Mouse (Mus musculus) neural tube, embryonic 15.5 days (tissue): ENCODE measurements at regions not wholly inside any gene's neighbourhood (a gene's known extent, or its start where the extent isn't known, plus 50 kb on each side); places are given as distances from the start of the nearest gene placed in this dataset.

Source experiments
- ATAC-seq: fragments of 200-750 bp; cut with Nextera tagmentation; 2 replicates; pipeline ENCODE4 v1.8.0; 2017; ENCODE audit warnings: mild to moderate bottlenecking, moderate TSS enrichment, moderate library complexity; ENCODE audit not compliant: low FRiP score
- H3K27ac ChIP-seq: fragments of 300-500 bp; sonication (generic); replicated peaks from 2 replicates; pipeline ENCODE4 v1.5.1; 2015; ENCODE audit warnings: mild to moderate bottlenecking, inconsistent platforms
- H3K27me3 ChIP-seq: fragments of 300-500 bp; sonication (generic); replicated peaks from 2 replicates; pipeline ENCODE4 v1.6.1; 2015; ENCODE audit warnings: inconsistent platforms
- H3K36me3 ChIP-seq: fragments of 300-500 bp; sonication (generic); 2 replicates; pipeline ENCODE4 v1.6.1; 2015; ENCODE audit warnings: inconsistent platforms
- H3K4me1 ChIP-seq: fragments of 300-500 bp; sonication (generic); 2 replicates; pipeline ENCODE4 v1.6.1; 2015; ENCODE audit warnings: inconsistent platforms
- H3K4me2 ChIP-seq: fragments of 300-500 bp; sonication (generic); 2 replicates; pipeline ENCODE4 v1.6.1; 2015; ENCODE audit warnings: inconsistent platforms, mild to moderate bottlenecking, moderate library complexity
- H3K4me3 ChIP-seq: fragments of 300-500 bp; sonication (generic); replicated peaks from 2 replicates; pipeline ENCODE4 v1.5.1; 2015; ENCODE audit warnings: mild to moderate bottlenecking, inconsistent platforms
- H3K9ac ChIP-seq: fragments of 300-500 bp; sonication (generic); replicated peaks from 2 replicates; pipeline ENCODE4 v1.6.1; 2015; ENCODE audit warnings: mild to moderate bottlenecking, inconsistent platforms
- H3K9me3 ChIP-seq: fragments of 300-500 bp; sonication (generic); replicated peaks from 2 replicates; pipeline ENCODE4 v1.6.1; 2016; ENCODE audit warnings: inconsistent platforms
- WGBS: fragments of 180-500 bp; shearing (Covaris S2); methylation state at CpG from one replicate; pipeline ENCODE4 v1.1.7; 2015; ENCODE audit warnings: mixed read lengths; 5-methylcytosine and 5-hydroxymethylcytosine counted together

DNA sequence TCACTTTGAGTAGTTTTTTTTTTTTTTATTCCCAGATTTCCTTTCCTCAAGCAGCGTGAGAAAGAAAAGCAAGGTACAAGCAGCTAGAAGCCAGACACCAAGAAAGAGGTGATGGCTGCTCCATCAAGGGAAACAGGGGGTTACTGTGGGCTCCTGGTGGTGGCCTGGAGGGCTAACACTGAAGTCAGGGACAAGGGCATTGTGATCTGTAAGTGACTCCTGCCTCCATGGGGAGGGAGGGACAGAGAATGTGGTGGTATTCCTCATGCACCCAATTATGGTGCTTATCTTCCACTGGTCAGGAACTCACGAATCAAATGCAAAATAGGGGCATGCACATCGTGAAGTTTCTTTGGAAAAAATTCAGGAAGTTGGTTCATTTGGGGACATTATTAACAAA, 247.4 kb upstream of the Tsc22d2 start:
- H3K36me3 ChIP-seq, result no peaks in the 10 kb centered on the region
- H3K9ac ChIP-seq, result no peak overlapping the region
- H3K4me3 ChIP-seq, result no peak overlapping the region
- H3K4me2 ChIP-seq, result no peak overlapping the region
- peaks cover 5% of the 10 kb centered on the region; the same call in 1 of the 2 replicates for H3K4me1 ChIP-seq
- no peak for ATAC-seq
- H3K27me3 ChIP-seq, result no peaks in the 10 kb centered on the region
- no peaks in the 10 kb centered on the region for H3K9me3 ChIP-seq
- WGBS, result 92% methylated on average over 3 of the region's 3 CpGs
- no peak overlapping the region for H3K27ac ChIP-seq

DNA sequence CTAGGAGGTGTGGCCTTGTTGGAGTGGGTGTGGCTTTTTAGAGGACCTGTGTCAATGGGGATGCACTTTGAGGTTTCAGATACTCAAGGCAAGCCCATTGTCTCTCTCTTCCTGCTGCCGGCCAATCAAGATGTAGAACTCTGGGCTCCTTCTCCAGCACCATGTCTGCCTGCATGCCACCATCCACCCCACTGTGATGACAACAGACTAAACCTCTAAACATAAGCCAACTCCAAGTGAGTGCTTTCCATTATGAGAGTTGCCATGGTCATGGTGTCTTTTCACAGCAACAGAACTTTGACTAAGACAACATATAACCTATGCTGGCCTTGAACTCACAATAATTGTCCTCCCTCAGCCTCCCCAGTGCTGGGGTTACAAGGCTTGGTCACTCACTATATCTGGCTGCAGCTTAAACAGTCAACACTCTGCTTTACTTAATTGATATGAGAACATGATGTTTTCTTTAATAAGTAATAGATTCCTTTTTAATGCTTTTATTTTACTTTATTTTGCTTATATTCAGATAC, 246.7 kb upstream of the Tsc22d2 start:
- H3K27ac ChIP-seq, result no peak overlapping the region
- 100% methylated on average over 1 of the region's 1 CpGs for WGBS
- H3K36me3 ChIP-seq, result no peaks in the 10 kb centered on the region
- H3K4me1 ChIP-seq, result peaks cover 5% of the 10 kb centered on the region; the same call in 1 of the 2 replicates
- H3K9me3 ChIP-seq, result no peaks in the 10 kb centered on the region
- no peaks in the 10 kb centered on the region for H3K27me3 ChIP-seq
- ATAC-seq, result no peak
- no peak overlapping the region for H3K9ac ChIP-seq
- no peak overlapping the region for H3K4me3 ChIP-seq
- no peak overlapping the region for H3K4me2 ChIP-seq

DNA sequence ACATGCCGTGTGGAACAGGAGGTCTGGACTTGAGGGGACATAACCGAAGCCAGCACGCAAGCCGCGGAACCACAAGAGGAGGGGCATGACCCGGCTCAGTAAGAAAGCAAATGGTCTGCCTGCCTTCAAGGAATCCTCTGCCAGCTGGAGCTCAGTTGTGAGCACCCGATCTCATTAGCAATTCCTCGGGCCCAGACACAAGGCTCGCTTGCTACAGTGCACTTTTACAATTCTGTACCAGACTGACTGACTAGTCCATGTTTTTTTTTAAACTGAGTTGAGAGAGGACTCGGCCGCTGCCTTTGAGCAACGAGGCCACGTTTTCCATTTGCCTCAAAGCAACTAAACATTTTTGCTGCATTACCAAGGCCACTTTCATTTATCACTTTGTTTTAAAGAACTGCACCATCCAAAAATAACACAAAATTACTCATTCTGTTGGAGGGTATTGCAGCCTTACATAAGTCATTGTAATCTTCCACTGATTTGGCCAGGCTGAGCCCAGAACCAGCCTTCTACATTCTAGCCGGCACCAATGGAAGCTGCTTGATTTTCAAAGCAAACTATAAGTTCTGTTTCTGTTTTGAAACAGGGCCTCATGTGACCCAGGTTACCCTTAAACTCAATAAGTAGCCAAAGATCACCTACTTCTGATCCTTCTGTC, 245.9 kb upstream of the Tsc22d2 start:
- Histone ChIP-seq H3K4me2 (no peak overlapping the region), H3K9me3 (no peaks in the 10 kb centered on the region), H3K4me1 (peaks cover 4% of the 10 kb centered on the region; the same call in 1 of the 2 replicates), H3K27me3 (no peaks in the 10 kb centered on the region), H3K9ac (no peak overlapping the region), H3K4me3 (no peak overlapping the region), H3K27ac (no peak overlapping the region), H3K36me3 (no peaks in the 10 kb centered on the region)
- 46% methylated on average over 14 of the region's 14 CpGs for WGBS
- no peak for ATAC-seq

DNA sequence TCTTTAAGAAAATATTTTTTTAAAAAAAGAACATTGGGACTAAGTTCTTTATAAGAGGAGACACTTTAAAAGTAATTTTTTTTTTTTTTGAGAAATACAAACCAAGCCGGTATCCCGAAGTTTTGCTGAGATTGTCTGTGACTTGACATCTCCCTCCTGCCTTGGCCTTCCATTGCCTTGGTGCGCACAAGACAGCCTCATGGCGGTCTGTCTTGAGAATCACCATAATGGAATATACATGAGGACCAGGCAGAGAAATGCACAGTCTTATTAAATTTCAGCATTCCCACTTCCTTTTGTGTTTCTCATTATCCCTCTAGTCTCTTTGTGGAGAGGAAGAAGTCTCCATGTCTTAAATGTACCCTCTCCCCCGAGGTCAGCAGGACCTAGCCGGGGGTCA, 244.7 kb upstream of the Tsc22d2 start:
- Histone ChIP-seq H3K27ac (no peak overlapping the region), H3K27me3 (no peaks in the 10 kb centered on the region), H3K9ac (no peak overlapping the region), H3K9me3 (no peaks in the 10 kb centered on the region), H3K4me3 (no peak overlapping the region), H3K4me1 (no peaks in the 10 kb centered on the region), H3K4me2 (no peak overlapping the region), H3K36me3 (no peaks in the 10 kb centered on the region)
- no peak for ATAC-seq
- 92% methylated on average over 6 of the region's 6 CpGs for WGBS

DNA sequence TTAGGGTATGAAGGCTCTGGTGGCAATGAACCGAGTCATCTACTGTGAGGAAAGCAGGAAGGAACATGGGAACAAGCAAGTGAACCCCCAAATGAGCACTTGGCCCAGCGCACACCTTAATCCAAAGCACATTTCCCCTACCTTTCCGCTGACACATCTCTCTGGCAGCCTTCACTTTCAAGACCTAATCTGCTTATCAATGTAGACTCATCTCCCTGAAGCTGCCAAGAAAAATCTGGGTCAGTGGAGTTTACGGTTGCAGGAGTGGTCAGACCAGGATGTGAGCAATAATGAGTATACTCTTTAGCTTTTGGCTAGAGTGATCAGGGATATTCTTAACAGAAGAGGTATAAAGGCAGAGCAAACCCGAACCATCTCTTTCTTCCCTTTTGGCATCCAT, 242.4 kb upstream of the Tsc22d2 start:
- Histone ChIP-seq H3K9me3 (no peaks in the 10 kb centered on the region), H3K27me3 (no peaks in the 10 kb centered on the region), H3K4me3 (no peak overlapping the region), H3K4me1 (no peaks in the 10 kb centered on the region), H3K4me2 (no peak overlapping the region), H3K36me3 (no peaks in the 10 kb centered on the region), H3K27ac (no peak overlapping the region), H3K9ac (no peak overlapping the region)
- no peak for ATAC-seq
- WGBS, result 93% methylated on average over 5 of the region's 5 CpGs

DNA sequence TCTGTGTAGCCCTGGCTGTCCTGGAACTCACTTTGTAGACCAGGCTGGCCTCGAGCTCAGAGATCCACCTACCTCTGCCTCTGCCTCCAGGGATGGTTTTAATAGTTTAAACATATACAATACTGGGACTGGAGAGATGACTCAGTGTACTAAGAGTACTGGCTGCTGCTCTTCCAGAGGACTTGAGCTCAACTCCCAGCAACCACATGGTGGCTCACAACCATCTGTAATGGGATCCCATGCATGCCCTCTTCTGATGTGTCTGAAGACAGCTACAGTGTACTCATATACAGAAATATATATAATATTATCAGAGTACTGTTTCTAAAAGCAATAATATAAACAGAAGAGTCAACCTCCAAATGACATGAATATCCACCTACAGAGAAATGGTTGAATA, 240.7 kb upstream of the Tsc22d2 start:
- WGBS, result 78% methylated on average over 1 of the region's 1 CpGs
- H3K27ac ChIP-seq, result no peak overlapping the region
- H3K9ac ChIP-seq, result no peak overlapping the region
- H3K27me3 ChIP-seq, result no peaks in the 10 kb centered on the region
- no peak overlapping the region for H3K4me2 ChIP-seq
- H3K9me3 ChIP-seq, result no peaks in the 10 kb centered on the region
- no peaks in the 10 kb centered on the region for H3K36me3 ChIP-seq
- ATAC-seq, result no peak
- H3K4me1 ChIP-seq, result no peaks in the 10 kb centered on the region
- no peak overlapping the region for H3K4me3 ChIP-seq

DNA sequence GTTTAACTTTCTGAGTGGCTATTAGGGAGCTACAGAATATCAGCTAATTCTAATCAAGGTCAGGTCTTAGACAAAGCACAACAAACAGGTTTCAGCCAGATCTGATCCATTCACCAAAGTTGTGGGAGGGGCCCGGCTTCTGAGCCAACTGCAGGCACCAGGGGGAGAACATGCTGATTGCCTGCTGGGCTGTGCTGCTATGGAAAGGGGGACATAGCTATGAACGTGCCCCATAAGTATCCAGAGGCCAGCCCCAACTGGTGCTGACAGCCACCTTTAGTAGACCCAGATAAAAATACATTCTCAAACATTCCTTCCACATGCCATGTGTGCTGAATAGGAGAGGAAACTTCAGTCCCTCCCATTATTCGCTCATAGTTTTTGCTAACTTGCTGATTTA, 232.8 kb upstream of the Tsc22d2 start:
- ATAC-seq, result no peak
- Histone ChIP-seq H3K27ac (no peak overlapping the region), H3K9me3 (no peaks in the 10 kb centered on the region), H3K4me1 (no peaks in the 10 kb centered on the region), H3K27me3 (no peaks in the 10 kb centered on the region), H3K9ac (no peak overlapping the region), H3K4me2 (no peak overlapping the region), H3K36me3 (no peaks in the 10 kb centered on the region), H3K4me3 (no peak overlapping the region)
- WGBS, result 53% methylated on average over 3 of the region's 3 CpGs

DNA sequence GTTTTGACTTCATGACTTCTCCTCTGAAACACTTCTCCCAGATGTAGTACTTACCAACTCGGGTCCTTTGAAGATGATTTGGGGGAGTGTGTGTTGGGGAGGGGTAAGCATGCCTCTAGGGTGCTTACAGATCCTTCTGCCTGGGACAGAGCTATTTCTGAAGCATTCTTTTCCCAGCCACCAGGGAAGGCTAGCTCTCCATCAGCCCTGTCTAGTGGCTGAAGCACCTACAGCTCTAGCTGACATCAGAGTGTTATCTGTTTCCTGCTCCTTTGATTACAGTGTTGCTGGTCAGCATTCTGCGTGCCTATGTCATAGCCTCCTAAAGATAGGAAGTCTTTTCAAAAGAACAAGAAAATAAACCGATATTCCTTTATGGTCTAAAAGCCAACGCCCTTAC, 232.2 kb upstream of the Tsc22d2 start:
- Histone ChIP-seq H3K4me3 (no peak overlapping the region), H3K36me3 (no peaks in the 10 kb centered on the region), H3K4me2 (no peak overlapping the region), H3K27me3 (no peaks in the 10 kb centered on the region), H3K9ac (no peak overlapping the region), H3K4me1 (no peaks in the 10 kb centered on the region), H3K9me3 (no peaks in the 10 kb centered on the region), H3K27ac (no peak overlapping the region)
- no peak for ATAC-seq
- 77% methylated on average over 4 of the region's 4 CpGs for WGBS

DNA sequence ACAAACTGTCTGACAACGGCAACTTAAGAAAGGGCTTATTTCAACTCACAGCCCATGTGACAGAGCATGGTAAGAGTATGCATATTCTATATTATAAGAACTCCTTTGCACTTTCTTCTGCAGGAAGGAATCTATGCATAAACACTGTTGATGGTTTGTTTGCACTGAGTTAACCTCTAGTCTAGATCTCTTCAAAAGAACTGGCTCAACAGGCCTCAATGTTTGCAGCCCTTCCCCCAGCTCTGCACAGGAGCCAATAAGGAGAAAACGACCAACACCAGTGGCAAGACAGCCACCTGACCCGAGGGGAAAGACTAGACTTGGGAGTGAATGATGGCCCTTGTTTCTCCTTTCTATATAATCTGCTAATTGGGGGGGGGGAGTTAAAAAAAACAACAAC, 231.2 kb upstream of the Tsc22d2 start:
- 47% methylated on average over 3 of the region's 3 CpGs for WGBS
- Histone ChIP-seq H3K27me3 (no peaks in the 10 kb centered on the region), H3K36me3 (no peaks in the 10 kb centered on the region), H3K9me3 (no peaks in the 10 kb centered on the region), H3K4me1 (no peaks in the 10 kb centered on the region), H3K9ac (no peak overlapping the region), H3K4me3 (no peak overlapping the region), H3K4me2 (no peak overlapping the region), H3K27ac (no peak overlapping the region)
- ATAC-seq, result no peak

DNA sequence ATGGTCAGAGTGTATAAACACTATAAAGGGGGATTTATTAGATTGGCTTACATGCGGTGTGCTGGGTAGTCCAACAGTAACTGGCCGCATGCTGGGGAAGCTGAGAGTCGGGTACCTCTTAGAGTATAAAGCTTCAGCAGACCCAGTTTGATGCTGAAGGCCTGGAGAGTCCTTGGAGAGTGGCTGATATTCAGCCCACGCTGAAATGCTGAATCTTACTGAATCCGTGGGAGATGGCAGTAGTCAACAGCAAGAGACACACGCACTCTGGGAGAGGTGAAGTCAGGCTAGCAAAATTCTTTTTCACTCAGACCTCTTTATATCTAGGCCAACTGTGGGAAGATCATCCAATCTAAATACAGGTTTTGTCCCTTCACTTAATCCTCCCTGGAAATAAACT, 214.1 kb upstream of the Tsc22d2 start:
- Histone ChIP-seq H3K4me3 (no peak overlapping the region), H3K4me2 (no peak overlapping the region), H3K9me3 (no peaks in the 10 kb centered on the region), H3K27me3 (no peaks in the 10 kb centered on the region), H3K9ac (no peak overlapping the region), H3K27ac (no peak overlapping the region), H3K36me3 (no peaks in the 10 kb centered on the region), H3K4me1 (no peaks in the 10 kb centered on the region)
- no peak for ATAC-seq
- 92% methylated on average over 6 of the region's 6 CpGs for WGBS

DNA sequence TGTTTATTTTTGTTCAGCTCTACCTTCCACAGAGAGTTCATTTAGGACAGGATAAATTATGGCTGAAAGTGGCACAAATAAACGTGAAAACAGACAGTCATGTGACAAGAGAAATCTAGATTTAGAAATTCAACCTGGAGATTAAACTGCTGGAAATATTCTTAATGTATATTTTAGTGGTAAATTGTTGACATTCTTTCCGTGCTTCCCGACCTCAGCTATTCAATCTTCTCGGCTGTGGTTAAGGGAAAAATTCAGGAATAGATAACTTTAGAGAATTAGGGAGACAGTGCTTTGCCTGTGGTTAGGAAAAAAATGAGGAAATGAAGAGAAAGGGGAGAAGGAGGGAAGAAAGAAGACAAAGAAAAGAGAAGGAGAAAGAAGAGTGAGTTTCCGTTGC, 211.7 kb upstream of the Tsc22d2 start:
- 78% methylated on average over 5 of the region's 5 CpGs for WGBS
- H3K27me3 ChIP-seq, result no peaks in the 10 kb centered on the region
- no peaks in the 10 kb centered on the region for H3K36me3 ChIP-seq
- no peaks in the 10 kb centered on the region for H3K4me1 ChIP-seq
- H3K4me2 ChIP-seq, result no peak overlapping the region
- H3K9me3 ChIP-seq, result no peaks in the 10 kb centered on the region
- H3K27ac ChIP-seq, result no peak overlapping the region
- H3K9ac ChIP-seq, result no peak overlapping the region
- ATAC-seq, result no peak
- H3K4me3 ChIP-seq, result no peak overlapping the region

DNA sequence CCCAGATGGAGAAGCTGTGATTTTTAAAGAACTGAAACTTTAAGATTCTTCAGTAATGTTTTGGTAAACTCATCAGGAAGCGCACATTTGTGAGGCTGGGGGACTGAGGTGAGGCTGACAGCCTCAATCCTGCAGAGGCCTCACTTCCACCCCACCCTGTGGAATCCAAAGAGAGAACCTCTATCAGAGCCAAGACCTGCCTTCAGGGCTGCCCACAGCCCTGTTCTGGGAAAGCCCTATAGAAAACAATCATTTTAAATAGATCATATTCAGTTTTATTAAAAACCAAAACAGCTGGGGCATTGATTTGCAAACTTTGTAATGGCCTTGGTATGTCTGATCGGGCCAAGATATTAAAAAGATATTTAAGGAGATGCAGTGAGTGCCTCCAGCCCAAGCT, 210.7 kb upstream of the Tsc22d2 start:
- Histone ChIP-seq H3K9ac (no peak overlapping the region), H3K36me3 (no peaks in the 10 kb centered on the region), H3K4me1 (no peaks in the 10 kb centered on the region), H3K9me3 (no peaks in the 10 kb centered on the region), H3K4me3 (no peak overlapping the region), H3K4me2 (no peak overlapping the region), H3K27ac (no peak overlapping the region), H3K27me3 (no peaks in the 10 kb centered on the region)
- 90% methylated on average over 2 of the region's 2 CpGs for WGBS
- ATAC-seq, result no peak
